Mouse (Mus musculus) cerebellum, adult 2 months (tissue): Measurements from ENCODE around the gene Arpc5.

Experiments used
- CTCF ChIP-seq: fragments of 200-500 bp; IDR thresholded peaks from 2 replicates; pipeline ENCODE4 v1.5.1; 2011; ENCODE audit warnings: low read depth, mild to moderate bottlenecking, control low read depth, low read length, moderate library complexity, borderline replicate concordance; ENCODE audit not compliant: insufficient read depth
- POLR2A ChIP-seq: fragments of 200-500 bp; IDR thresholded peaks from 2 replicates; pipeline ENCODE4 v1.6.1; 2011; ENCODE audit warnings: low read length, control low read depth, borderline replicate concordance; ENCODE audit not compliant: insufficient read depth

GRCm38 (mm10) chr1:152809541-152810252 lies 43.4 kb downstream of the Arpc5 start:
- TF ChIP-seq CTCF (no peak), POLR2A (no peak)
